Mouse (Mus musculus) gastrocnemius, postnatal 25 days (tissue): ENCODE data around the gene Lmbr1l. TPM values are rescaled to one million over a fixed set of nuclear protein-coding genes. Genes with fewer than 3 reads are reported as not detected.

Experiments used
- DNase-seq: peaks from one replicate; pipeline ENCODE4 v3.0.0; 2022
- total RNA-seq, 2 experiments: library from RNA; stranded (reverse); gene quantifications; 1 replicate in 1 of 2; 2 replicates in 1 of 2; pipeline ENCODE4 v1.2.3; 2021

The Lmbr1l gene
- total RNA-seq, 2 experiments from 2014 or later = 6.1 to 6.6 TPM

GRCm38 (mm10) chr15:98869342-98870178, 48.5 kb downstream of the Lmbr1l start:
- no peak for DNase-seq

DNA sequence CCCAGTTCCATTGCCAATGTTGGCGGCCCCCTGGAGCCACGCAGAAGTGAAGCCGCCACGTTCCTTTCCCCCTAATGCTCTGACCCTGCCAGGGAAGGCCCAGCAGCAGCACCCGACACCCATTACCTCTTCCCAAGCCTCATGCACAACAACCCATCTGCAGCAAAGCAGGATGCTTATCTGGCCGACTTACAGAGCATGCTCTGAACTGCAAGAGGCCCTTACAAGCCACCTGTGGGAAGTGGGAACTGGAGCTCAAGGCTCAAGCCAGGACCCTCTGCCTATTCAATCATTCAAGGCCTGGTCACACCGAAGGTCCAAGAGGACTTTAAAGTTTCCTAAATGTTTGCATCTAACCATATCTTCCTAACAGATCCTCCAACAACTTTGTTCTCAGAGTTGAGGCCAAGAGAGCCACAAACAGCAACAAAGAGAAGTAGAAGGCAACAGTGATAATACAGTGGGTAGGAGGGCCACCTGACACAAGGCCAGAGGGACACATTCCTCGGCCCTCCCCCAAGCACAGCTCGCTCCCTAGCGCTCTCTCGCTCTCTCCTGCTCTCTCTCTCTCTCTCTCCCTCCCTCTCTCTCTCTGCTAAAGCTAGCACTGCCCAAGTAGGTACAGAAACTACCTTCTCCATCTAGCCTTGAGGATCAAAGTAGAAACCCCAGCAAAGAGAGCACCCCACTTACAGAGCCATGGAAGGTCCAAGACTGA, 49.5 kb downstream of the Lmbr1l start:
- DNase-seq = no peak

GRCm38 (mm10) chr15:98867321-98867720, 50.7 kb downstream of the Lmbr1l start:
- peak; percentile 54 for DNase-seq

DNA sequence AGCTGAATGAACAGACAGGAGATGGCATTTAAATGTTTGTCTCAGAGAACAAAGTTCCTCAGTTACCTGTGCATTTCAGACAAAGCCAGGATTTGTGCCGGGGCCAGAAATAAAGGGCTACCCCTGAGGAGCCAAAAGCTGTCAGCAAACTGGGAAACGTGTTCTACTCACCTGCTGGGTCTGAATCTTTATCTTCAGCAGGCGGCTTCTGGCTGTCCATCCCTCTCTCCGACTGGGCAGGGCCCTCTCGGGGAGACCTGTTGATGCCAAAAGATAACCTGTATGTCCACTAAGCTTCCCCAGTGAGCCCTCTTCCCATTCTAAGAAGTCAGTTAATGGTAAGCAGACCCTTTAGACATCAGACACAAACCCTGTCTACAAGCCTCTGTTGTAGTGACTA, 51.5 kb downstream of the Lmbr1l start:
- DNase-seq = no peak

DNA sequence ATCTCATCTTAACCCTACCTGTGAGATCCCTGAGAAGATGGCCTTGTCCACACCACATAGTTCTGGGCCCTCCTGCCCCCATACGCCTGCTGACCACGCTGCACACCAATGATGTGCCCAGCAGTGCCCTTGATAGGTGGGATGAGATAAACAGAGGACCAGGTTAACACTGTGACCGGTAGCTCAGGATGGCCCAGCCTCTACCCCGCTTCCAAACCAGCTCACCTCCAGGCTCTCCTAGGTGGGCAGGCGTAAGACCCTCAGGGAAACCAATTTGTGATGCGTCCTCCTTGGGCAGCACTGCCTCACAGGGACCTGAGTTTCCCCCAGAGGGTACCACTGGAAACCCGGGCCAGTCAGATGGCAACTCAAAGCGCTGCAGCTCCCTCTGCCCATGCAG, 52.3 kb downstream of the Lmbr1l start:
- DNase-seq = no peak

GRCm38 (mm10) chr15:98864951-98865350, 53.1 kb downstream of the Lmbr1l start:
- DNase-seq = no peak

GRCm38 (mm10) chr15:98863451-98863958, 54.5 kb downstream of the Lmbr1l start:
- DNase-seq = peak; percentile 5

DNA sequence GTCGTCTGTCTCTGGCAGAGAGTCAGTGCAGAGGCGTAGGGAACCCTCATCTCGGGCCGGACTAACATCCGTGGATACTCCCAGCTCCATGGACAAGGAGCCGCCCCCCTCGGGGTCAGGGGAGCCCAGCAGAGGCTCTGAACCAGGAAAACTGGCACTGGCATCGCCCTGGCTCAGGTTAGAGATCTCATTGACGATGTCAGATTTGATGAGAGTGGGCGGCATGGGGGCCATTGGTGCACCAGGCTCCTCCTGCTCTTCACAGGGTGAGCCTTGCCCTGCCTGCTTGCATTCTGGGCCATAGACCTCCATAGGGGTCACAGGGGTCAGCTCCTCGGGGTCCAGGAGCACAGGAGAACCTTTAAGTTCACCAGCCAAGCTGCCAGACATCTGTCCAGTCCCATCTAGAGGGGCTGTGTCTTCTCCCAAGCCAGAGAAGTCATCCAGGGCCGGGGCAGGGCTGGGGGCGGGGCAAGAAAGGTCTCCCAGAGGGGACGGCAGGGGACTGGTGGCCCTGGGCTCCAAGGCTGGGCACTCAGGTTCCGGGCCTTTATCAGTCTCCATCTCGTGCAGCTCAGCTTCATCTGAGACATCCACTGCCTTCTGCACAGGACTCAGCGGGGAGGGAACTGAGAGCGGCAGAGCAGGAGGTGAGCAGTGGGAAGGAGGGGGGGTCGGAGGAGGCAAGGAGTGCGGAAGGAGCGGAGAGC, 56.2 kb downstream of the Lmbr1l start:
- DNase-seq = peak; percentile 3

DNA sequence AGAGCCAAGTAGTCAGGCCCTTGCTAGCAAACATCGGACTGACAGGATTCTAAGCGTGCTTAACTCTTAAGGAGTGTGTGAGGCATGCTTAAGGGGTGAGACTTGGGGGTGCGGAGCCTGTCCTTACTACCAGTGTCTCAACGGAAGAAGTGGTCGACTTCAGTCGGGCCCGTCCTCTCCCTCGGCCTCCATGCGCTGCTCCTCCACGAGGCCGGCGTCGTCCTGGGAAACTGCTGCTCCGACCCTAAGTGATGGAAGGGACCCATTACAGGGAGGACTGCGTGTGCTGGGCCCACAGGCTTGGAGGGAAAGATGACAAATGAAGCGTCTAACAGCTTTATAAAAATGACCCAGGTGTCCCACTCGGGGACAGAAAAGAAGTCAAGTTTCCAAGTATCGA, 57.1 kb downstream of the Lmbr1l start:
- DNase-seq = no peak

DNA sequence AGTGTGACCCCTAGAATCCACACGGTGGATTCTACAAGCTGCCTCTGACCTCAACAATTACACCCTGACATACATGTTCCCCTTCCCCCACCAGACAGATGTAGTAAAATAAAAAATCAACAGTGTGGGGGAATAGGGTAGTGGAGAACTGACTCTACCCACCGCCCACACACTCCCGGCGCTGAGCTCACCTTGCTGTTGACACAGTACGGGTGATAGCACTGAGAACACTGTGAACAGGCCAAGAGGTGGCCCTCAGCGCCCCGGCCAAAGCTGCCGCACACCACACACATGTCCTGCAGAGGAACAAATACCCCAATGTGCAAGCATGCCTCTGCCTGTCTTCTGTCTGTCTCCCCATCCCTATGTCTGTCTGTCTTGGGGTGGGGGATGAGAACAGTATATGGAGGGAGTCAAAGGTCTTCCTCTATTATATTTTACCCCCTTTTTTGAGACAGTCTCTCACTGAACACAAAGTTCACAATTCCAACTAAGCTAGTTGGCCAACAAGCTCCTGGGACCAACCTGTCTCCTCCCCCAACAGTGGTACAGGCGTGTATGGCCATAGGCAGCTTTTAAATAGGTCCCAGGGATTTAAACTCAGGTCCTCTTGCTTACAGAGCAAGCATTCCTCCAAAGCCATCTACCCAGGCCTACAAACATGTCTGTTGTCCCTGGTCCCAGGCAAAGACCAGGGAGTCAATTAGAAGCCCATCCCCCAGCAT, 58.5 kb downstream of the Lmbr1l start:
- DNase-seq = peak; percentile 5

- DNase-seq = no peak
Observed at GRCm38 (mm10) chr15:98854214-98854613, 63.8 kb downstream of the Lmbr1l start.

Other genes starting within 250 kb of the Lmbr1l start
- gene Rnd1, start 240.8 kb downstream of the Lmbr1l start, total RNA-seq = 1 to 10 TPM in 1 of 2 experiments, under 1 TPM in 1; 0.40 to 1.0 TPM
- not detected for gene Ccdc65, start 210.0 kb downstream of the Lmbr1l start, total RNA-seq
- gene Fkbp11, start 190.0 kb downstream of the Lmbr1l start, total RNA-seq = 1 to 10 TPM; 2.7 to 3.5 TPM
- gene Arf3, start 155.0 kb downstream of the Lmbr1l start, total RNA-seq = 10 to 100 TPM in 1 of 2 experiments, 1 to 10 TPM in 1; 8.3 to 10.4 TPM
- 1 to 10 TPM in 1 of 2 experiments, under 1 TPM in 1; 0.79 to 1.7 TPM for gene Wnt10b, start 140.1 kb downstream of the Lmbr1l start, total RNA-seq
- gene Wnt1, start 128.4 kb downstream of the Lmbr1l start, total RNA-seq = not detected
- gene Ddn, start 108.7 kb downstream of the Lmbr1l start, total RNA-seq = under 1 TPM; 0.38 to 0.74 TPM
- gene Prkag1, start 86.7 kb downstream of the Lmbr1l start, total RNA-seq = 10 to 100 TPM; 43.6 to 43.9 TPM
- gene Kmt2d, start 47.0 kb downstream of the Lmbr1l start, total RNA-seq = 10 to 100 TPM; 36.6 to 43.5 TPM
- 1 to 10 TPM; 2.5 to 2.9 TPM for gene Rhebl1, start 23.7 kb downstream of the Lmbr1l start, total RNA-seq
- 1 to 10 TPM; 1.2 to 2.3 TPM for gene Dhh, start 19.7 kb downstream of the Lmbr1l start, total RNA-seq
- gene Tuba1b, start 16.3 kb upstream of the Lmbr1l start, total RNA-seq = 10 to 100 TPM; 36.4 to 44.5 TPM
- gene Gm49450, start 35.3 kb upstream of the Lmbr1l start, total RNA-seq = not detected
- gene Tuba1a, start 35.5 kb upstream of the Lmbr1l start, total RNA-seq = 10 to 100 TPM; 43.5 to 52.6 TPM
- 10 to 100 TPM in 1 of 2 experiments, 1 to 10 TPM in 1; 7.1 to 10.7 TPM for gene Tuba1c, start 111.7 kb upstream of the Lmbr1l start, total RNA-seq
- gene Prph, start 136.9 kb upstream of the Lmbr1l start, total RNA-seq = 1 to 10 TPM in 1 of 2 experiments, under 1 TPM in 1; 0.75 to 1.4 TPM
- under 1 TPM in 1 of 2 experiments, not detected in 1; 0.49 TPM for gene Troap, start 156.3 kb upstream of the Lmbr1l start, total RNA-seq
- not detected for gene C1ql4, start 169.6 kb upstream of the Lmbr1l start, total RNA-seq
- under 1 TPM in 1 of 2 experiments, not detected in 1; 0.16 TPM for gene Dnajc22, start 174.9 kb upstream of the Lmbr1l start, total RNA-seq
- 1 to 10 TPM; 4.5 to 4.6 TPM for gene Spats2, start 207.7 kb upstream of the Lmbr1l start, total RNA-seq